Mouse (Mus musculus): ENCODE measurements around the gene 1700008P02Rik. TPM values are rescaled to one million over a fixed set of nuclear protein-coding genes. Genes with fewer than 3 reads are reported as not detected.
"Not testable (repeated sequence)": the region's sequence is repeated elsewhere in the genome, so short reads cannot be mapped to it uniquely, and the experiment has no call there.

1700008P02Rik gene
- polyA plus RNA-seq (2012; rRNA removed): 56.5 and 75.9 TPM in 2 replicates

DNA sequence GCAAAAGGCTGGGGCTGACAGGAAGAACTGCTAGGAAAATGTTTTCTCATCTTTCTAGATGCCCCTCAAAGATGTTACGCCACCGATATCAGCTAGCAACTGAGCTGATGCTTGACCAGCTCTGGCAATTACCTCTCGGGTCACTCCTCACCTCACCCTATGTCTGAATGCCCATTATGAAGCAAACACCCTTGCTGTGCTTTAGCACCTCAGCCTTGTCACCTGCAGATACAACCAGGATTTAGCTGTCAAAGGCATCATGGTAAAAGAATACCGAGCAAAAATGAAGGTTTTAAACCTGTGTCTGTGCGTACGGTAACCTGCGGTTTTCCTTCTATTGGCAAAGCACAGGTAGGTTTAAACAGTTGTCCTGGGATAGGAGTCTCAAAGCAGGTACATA lies at the start of gene 1700008P02Rik:
1700008P02Rik (minus strand) TSS at position 101 of the 400 bp plus-strand sequence.
- Histone ChIP-seq H3K4me3 (ENCODE audit: control insufficient read depth, low read depth, low read length) (peak within 1 kb of the TSS; percentile 48), H3K27me3 (ENCODE audit: control insufficient read depth, insufficient read depth, low read length) (no peaks in the 10 kb centered on the region), H3K36me3 (ENCODE audit: control insufficient read depth, insufficient read depth, low read length) (no peaks in the 10 kb centered on the region), H3K27ac (ENCODE audit: control insufficient read depth, insufficient read depth, low read depth, low read length) (no peak within 1 kb of the TSS), H3K4me1 (ENCODE audit: control insufficient read depth, insufficient read depth, low read length) (no peaks in the 10 kb centered on the region)
- TF ChIP-seq CTCF (IDR thresholded peaks at IDR 0.05; ENCODE audit: control insufficient read depth, insufficient read depth, insufficient replicate concordance, low read depth, low read length): no peak
- no peak for TF ChIP-seq POLR2A (IDR thresholded peaks at IDR 0.05; ENCODE audit: control insufficient read depth, low read depth, low read length)

DNA sequence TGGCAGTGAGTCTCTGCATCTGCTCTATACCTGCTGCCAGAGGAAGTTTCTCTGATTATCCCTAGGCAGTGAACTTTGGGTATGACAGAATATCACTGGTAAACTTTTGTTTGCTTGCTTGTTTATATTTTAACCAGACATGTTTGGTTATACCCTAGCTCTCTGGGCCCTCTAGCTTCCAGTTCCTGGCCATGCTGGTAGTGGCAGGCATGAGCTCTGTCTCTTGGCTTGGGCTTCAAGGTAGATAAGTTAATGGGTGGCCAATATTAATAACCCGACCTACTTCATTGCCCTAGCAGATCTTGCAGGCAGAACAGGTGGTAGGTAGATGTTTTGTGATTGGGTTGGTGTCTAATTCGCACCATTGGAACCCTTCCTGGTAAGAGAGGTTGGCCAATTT lies 29.2 kb upstream of the 1700008P02Rik start:
- Histone ChIP-seq H3K36me3 (ENCODE audit: control insufficient read depth, insufficient read depth, low read length) (no peaks in the 10 kb centered on the region), H3K4me3 (ENCODE audit: control insufficient read depth, low read depth, low read length) (no peak overlapping the region), H3K27ac (ENCODE audit: control insufficient read depth, insufficient read depth, low read depth, low read length) (no peak overlapping the region), H3K4me1 (ENCODE audit: control insufficient read depth, insufficient read depth, low read length) (no peaks in the 10 kb centered on the region), H3K27me3 (ENCODE audit: control insufficient read depth, insufficient read depth, low read length) (no peaks in the 10 kb centered on the region)
- TF ChIP-seq POLR2A (IDR thresholded peaks at IDR 0.05; ENCODE audit: control insufficient read depth, low read depth, low read length): no peak
- TF ChIP-seq CTCF (IDR thresholded peaks at IDR 0.05; ENCODE audit: control insufficient read depth, insufficient read depth, insufficient replicate concordance, low read depth, low read length): no peak

DNA sequence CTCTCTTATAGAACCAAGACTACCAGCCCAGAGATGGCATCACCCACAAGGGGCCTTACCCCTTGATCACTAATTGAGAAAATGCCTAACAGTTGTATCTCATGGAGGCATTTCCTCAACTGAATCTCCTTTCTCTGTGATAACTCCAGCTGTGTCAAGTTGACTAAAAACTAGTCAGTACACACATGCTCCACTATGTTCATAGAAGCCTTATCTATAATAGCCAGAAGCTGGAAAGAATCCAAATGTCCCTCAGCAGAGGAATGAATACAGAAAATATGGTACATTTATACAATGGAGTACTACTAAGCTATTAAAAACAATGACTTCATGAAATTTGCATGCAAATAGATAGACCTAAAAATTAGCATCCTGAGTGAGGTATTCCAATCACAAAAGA lies 17.9 kb upstream of the 1700008P02Rik start:
- H3K27me3 ChIP-seq (ENCODE audit: control insufficient read depth, insufficient read depth, low read length); H3K36me3 ChIP-seq (ENCODE audit: control insufficient read depth, insufficient read depth, low read length); H3K27ac ChIP-seq (ENCODE audit: control insufficient read depth, insufficient read depth, low read depth, low read length): not testable (repeated sequence)

DNA sequence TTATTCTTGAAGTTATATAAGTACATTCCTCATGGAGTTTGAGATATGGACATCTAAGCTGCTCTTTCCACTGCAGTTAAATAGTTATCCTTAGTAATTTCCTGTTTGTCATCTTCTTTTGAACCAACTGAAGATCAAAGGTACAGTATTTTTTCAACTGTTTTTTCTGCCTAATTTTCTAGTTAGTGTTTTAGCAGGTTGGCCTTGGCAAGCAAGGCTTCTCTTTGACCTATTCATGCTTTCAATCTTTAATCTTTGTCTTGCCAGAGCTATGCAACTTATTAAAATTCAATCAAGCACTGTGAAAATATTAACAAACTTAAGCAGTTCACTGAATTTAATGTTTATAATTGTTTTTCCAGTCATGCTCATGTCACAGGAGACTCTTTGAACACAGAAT lies 14.0 kb upstream of the 1700008P02Rik start:
- Histone ChIP-seq H3K4me1 (ENCODE audit: control insufficient read depth, insufficient read depth, low read length) (no peaks in the 10 kb centered on the region), H3K27ac (ENCODE audit: control insufficient read depth, insufficient read depth, low read depth, low read length) (no peak overlapping the region), H3K27me3 (ENCODE audit: control insufficient read depth, insufficient read depth, low read length) (no peaks in the 10 kb centered on the region), H3K4me3 (ENCODE audit: control insufficient read depth, low read depth, low read length) (no peak overlapping the region), H3K36me3 (ENCODE audit: control insufficient read depth, insufficient read depth, low read length) (no peaks in the 10 kb centered on the region)
- no peak for TF ChIP-seq POLR2A (IDR thresholded peaks at IDR 0.05; ENCODE audit: control insufficient read depth, low read depth, low read length)
- TF ChIP-seq CTCF (IDR thresholded peaks at IDR 0.05; ENCODE audit: control insufficient read depth, insufficient read depth, insufficient replicate concordance, low read depth, low read length): no peak

More for the DNA sequence above, 17.9 kb upstream of the 1700008P02Rik start:
- H3K4me3 ChIP-seq (ENCODE audit: control insufficient read depth, low read depth, low read length); H3K4me1 ChIP-seq (ENCODE audit: control insufficient read depth, insufficient read depth, low read length): not testable (repeated sequence)

DNA sequence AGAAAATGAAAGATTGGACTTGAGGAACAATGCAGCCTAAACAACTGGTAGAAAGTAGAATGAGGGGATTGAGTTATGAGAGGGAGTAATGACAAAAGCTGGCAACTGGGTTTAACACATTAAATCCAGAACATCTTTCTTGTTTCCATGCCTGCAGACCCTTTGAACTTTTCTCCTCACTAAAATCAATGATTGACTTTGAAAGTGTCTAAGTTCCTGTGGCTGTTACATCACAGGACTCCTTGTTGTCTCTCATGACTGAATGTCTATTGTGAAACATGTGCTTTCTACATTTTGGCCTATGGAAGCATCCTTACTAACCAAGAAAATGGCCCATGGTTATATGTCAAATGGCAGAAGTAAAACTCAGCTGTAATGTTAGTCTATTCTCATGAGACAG lies 2.4 kb downstream of the 1700008P02Rik start:
- no peak overlapping the region for H3K27ac ChIP-seq (ENCODE audit: control insufficient read depth, insufficient read depth, low read depth, low read length)
- no peak overlapping the region for H3K4me3 ChIP-seq (ENCODE audit: control insufficient read depth, low read depth, low read length)
- H3K27me3 ChIP-seq (ENCODE audit: control insufficient read depth, insufficient read depth, low read length): no peaks in the 10 kb centered on the region
- H3K36me3 ChIP-seq (ENCODE audit: control insufficient read depth, insufficient read depth, low read length): no peaks in the 10 kb centered on the region
- no peak for TF ChIP-seq POLR2A (IDR thresholded peaks at IDR 0.05; ENCODE audit: control insufficient read depth, low read depth, low read length)
- TF ChIP-seq CTCF (IDR thresholded peaks at IDR 0.05; ENCODE audit: control insufficient read depth, insufficient read depth, insufficient replicate concordance, low read depth, low read length): no peak
- H3K4me1 ChIP-seq (ENCODE audit: control insufficient read depth, insufficient read depth, low read length): no peaks in the 10 kb centered on the region

Data from testis, adult 2 months (tissue).